Mouse (Mus musculus) layer of hippocampus, adult 8-10 months (tissue): ENCODE results near the gene Nek5. TPM values are rescaled to one million over a fixed set of nuclear protein-coding genes. Genes with fewer than 3 reads are reported as not detected.

ENCODE experiments used
- DNase-seq, 2 experiments: peaks; one replicate each; pipeline ENCODE4 v3.0.0; 2022; ENCODE audit warnings: low spot score in 2 of 2
- total RNA-seq, 4 experiments: library from RNA; stranded (reverse); gene quantifications; 2 replicates each; pipeline ENCODE4 v1.2.4; 2022

The Nek5 gene
- total RNA-seq, 4 experiments from 2014 or later = 0.25 to 1.2 (median 0.40) TPM

DNA sequence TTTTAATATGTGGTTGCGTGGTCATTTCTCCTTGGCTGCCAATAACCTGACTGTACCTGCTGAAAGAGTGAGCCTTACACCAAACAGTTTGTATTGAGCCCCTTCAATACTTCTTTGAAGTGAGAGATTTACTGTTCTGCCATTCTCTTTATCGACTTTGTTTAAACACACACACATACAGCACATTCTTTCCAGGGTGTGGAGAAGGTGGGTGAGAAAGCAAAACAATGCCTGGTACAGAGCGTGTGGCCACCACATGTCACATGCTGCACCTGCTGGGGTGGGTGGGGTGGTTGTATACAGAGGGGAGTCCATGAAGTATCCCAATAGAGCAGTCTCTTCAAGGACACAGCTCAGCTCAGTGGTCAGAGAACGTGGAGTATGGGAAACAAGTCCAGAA lies 99.6 kb downstream of the Nek5 start:
- DNase-seq = no peak

Other genes starting within 250 kb of the Nek5 start
- not detected for gene Defb9, start 239.6 kb downstream of the Nek5 start, total RNA-seq
- gene Defb11, start 218.6 kb downstream of the Nek5 start, total RNA-seq = not detected
- gene Defb15, start 192.3 kb downstream of the Nek5 start, total RNA-seq = not detected
- gene Defb35, start 186.7 kb downstream of the Nek5 start, total RNA-seq = not detected
- not detected for gene Defb13, start 178.3 kb downstream of the Nek5 start, total RNA-seq
- not detected for gene Fam90a1a, start 166.3 kb downstream of the Nek5 start, total RNA-seq
- gene Ccdc70, start 155.3 kb downstream of the Nek5 start, total RNA-seq = not detected
- gene Atp7b, start 64.7 kb downstream of the Nek5 start, total RNA-seq = 1 to 10 TPM; 2.2 to 3.4 (median 2.7) TPM
- 10 to 100 TPM; 26.8 to 43.1 (median 34.3) TPM for gene Alg11, start 64.3 kb downstream of the Nek5 start, total RNA-seq
- 1 to 10 TPM; 2.3 to 3.7 (median 2.4) TPM for gene Nek3, start 41.4 kb upstream of the Nek5 start, total RNA-seq
- under 1 TPM; 0.39 to 0.91 (median 0.84) TPM for gene Ckap2, start 60.8 kb upstream of the Nek5 start, total RNA-seq
- gene Vps36, start 67.8 kb upstream of the Nek5 start, total RNA-seq = 10 to 100 TPM; 22.3 to 26.4 (median 24.8) TPM
- 1 to 10 TPM; 2.9 to 3.5 (median 3.2) TPM for gene Thsd1, start 102.3 kb upstream of the Nek5 start, total RNA-seq
- gene Tpte, start 158.4 kb upstream of the Nek5 start, total RNA-seq = not detected